Mouse (Mus musculus): ENCODE data around the gene Pomgnt1. TPM values are rescaled to one million over a fixed set of nuclear protein-coding genes. Genes with fewer than 3 reads are reported as not detected.

Gene Pomgnt1
- polyA plus RNA-seq (2012; fragmentation: generic; extraction: Trizol), result 75.9 TPM

DNA sequence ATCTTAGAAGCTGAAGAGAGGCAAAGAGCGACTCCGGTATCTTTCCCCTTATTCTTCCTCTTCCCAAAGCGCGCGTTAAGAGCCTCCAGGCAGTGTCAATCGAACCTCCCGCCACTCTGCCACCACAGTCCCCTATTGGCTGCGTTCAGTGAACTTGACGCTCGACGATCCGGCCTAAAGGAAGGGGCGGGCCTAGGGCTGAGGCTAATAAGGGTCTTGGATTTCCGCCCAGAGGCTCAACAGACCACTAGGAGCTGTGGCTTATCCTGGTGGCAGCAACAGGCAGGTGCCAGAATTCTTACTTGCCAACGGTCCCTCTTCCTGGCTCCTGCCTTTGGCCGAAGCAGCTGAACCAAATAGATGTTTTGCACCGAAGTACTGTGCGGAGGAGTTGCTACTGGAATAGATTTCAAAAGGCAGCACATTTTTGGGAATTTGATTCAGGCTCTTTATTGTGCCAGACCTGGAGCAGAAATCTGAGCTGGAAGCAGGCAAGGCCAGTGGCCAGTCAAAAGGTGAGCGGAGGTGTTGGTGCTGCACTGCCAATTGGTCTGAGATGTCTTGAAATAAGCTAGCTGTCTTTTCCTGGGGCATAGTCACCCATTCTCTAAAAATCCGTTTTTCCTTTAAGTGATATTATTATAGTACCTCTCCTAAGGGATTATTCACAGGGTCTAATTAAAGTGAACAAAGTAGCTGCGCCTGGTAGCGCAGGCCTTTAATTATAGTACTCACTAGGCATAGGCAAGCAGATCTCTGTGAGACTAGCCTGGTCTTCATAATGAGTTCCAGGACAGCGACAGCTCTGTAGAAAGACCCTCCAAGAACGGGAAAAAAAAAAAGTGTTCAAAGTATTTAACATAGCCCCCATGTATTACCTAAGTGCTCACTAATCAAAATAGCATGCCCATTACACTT lies at the start of gene Pomgnt1, which contains the start of gene Rad54l:
TSS of gene Pomgnt1 (plus strand) at position 239 of the 918 bp plus-strand sequence.
TSS of gene Rad54l (minus strand) at position 89 of the 918 bp plus-strand sequence.
- TF ChIP-seq CEBPB (IDR thresholded peaks at IDR 0.05; ENCODE audit: insufficient read depth, poor library complexity, severe bottlenecking), result no peak
- TF ChIP-seq POLR2A (IDR thresholded peaks at IDR 0.05; ENCODE audit: insufficient read length, low read depth), result peak; percentile 67
- TF ChIP-seq SRF (IDR thresholded peaks at IDR 0.05; ENCODE audit: control insufficient read depth, insufficient read length, low read depth), result peak; percentile 93
- TF ChIP-seq MYOG (IDR thresholded peaks at IDR 0.05; ENCODE audit: control insufficient read depth in 1 of 3, insufficient read depth in 1 of 3, insufficient read length in 2 of 3, low read depth in 2 of 3), result no peak
- TF ChIP-seq TCF12 (IDR thresholded peaks at IDR 0.05; ENCODE audit: insufficient read depth, poor library complexity, severe bottlenecking), result no peak
- TF ChIP-seq MYOD1 (IDR thresholded peaks at IDR 0.05; ENCODE audit: control insufficient read depth in 1 of 3, insufficient read length in 2 of 3, low read depth in 2 of 3), result peak in 1 of 3 experiments; percentile 22
- TF ChIP-seq MAX (IDR thresholded peaks at IDR 0.05; ENCODE audit: low read depth), result no peak
- TF ChIP-seq REST (IDR thresholded peaks at IDR 0.05; ENCODE audit: insufficient read depth, insufficient read length), result no peak
- TF ChIP-seq USF1 (IDR thresholded peaks at IDR 0.05; ENCODE audit: low read depth), result no peak
- TF ChIP-seq TCF3 (IDR thresholded peaks at IDR 0.05; ENCODE audit: insufficient read length, low read depth), result no peak
- peak; percentile 94 for TF ChIP-seq E2F4 (IDR thresholded peaks at IDR 0.05; ENCODE audit: insufficient read depth)
- Histone ChIP-seq H3K4me3 (peak within 1 kb of the TSS; percentile 44), H3K79me2 (ENCODE audit: control insufficient read depth, insufficient read depth) (peaks cover 3% of the 10 kb centered on the region), H3K36me3 (ENCODE audit: control insufficient read depth, insufficient read depth) (no peaks in the 10 kb centered on the region), H3K27me3 (ENCODE audit: control insufficient read depth, insufficient read depth, insufficient read length) (no peaks in the 10 kb centered on the region), H3K4me2 (ENCODE audit: low read depth) (peak within 1 kb of the TSS; percentile 100), H3ac (ENCODE audit: control insufficient read depth, insufficient read length) (no peak within 1 kb of the TSS)

DNA sequence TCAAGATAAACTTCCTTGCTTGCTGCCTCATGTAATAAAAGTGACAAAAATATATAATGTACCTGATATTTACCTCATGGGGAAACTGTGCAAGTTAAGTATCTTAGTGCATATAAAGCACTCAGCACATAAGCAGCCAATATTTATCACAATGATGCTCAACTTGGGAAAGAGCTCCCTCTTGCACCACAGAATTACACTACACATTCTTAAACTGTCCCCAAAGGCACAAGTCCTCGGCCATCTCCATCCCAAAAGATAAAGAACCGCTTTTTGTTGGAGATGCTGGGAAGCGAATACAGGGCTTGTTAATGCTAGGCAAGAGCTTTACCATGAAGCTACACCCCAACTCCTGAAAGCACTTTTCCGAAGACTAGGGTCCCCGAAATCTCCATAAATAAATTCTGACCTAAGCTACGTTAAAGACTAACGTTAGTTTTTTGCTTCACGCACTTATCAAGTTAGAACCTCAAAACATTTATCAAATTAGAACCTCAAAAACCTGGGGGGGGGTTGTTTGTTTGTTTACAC lies 49.4 kb upstream of the Pomgnt1 start:
- Histone ChIP-seq H3K27me3 (ENCODE audit: control insufficient read depth, insufficient read depth, insufficient read length) (no peaks in the 10 kb centered on the region), H3K4me3 (peak overlapping the region; percentile 71), H3K79me2 (ENCODE audit: control insufficient read depth, insufficient read depth) (peaks cover 84% of the 10 kb centered on the region), H3ac (ENCODE audit: control insufficient read depth, insufficient read length) (no peak overlapping the region), H3K4me2 (ENCODE audit: low read depth) (peak overlapping the region; percentile 94), H3K36me3 (ENCODE audit: control insufficient read depth, insufficient read depth) (peaks cover 11% of the 10 kb centered on the region)
- TF ChIP-seq USF1 (IDR thresholded peaks at IDR 0.05; ENCODE audit: low read depth), result no peak
- no peak for TF ChIP-seq SRF (IDR thresholded peaks at IDR 0.05; ENCODE audit: control insufficient read depth, insufficient read length, low read depth)
- no peak for TF ChIP-seq REST (IDR thresholded peaks at IDR 0.05; ENCODE audit: insufficient read depth, insufficient read length)
- TF ChIP-seq MAX (IDR thresholded peaks at IDR 0.05; ENCODE audit: low read depth), result no peak
- no peak for TF ChIP-seq MYOG (IDR thresholded peaks at IDR 0.05; ENCODE audit: control insufficient read depth in 1 of 3, insufficient read depth in 1 of 3, insufficient read length in 2 of 3, low read depth in 2 of 3)
- no peak for TF ChIP-seq POLR2A (IDR thresholded peaks at IDR 0.05; ENCODE audit: insufficient read length, low read depth)

DNA sequence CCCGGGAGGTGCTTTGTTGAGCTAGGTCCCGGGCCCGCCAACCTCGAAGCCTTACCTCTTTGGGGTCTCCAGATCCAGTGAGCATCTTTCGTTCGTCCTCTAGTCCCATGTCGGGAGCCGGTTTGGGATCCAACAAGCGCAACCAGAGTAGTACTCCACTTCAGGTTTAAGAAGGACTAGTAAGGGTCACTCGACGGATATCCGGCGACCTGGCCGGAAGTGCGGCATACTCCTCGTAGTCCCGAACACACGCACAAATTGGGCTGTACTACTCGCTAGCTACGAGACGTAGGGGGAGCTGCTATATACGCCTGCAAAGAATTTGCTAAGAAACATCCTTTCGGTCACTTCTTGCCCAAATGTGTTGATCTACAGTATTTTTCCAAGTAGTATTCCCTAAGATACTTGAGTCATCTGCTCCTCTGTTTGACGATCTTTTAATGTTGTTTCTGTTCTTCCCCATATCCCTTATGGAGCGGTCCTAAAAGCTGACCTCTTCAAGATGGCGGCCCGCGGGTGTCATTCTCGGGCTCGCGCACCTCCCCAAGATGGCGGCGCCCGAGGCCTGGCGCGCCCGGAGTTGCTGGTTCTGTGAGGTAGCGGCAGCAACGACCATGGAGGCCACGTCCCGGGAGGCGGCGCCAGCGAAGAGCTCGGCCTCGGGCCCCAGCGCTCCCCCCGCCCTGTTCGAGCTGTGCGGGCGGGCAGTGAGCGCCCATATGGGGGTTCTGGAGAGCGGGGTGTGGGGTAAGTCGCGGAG lies 48.6 kb upstream of the Pomgnt1 start, which contains the start of the genes Uqcrh and Lrrc41:
TSS of gene Uqcrh (minus strand) at position 211 of the 760 bp plus-strand sequence.
TSS of gene Lrrc41 (plus strand) at position 409 of the 760 bp plus-strand sequence.
- TF ChIP-seq POLR2AphosphoS2 (IDR thresholded peaks at IDR 0.05; ENCODE audit: insufficient read length, low read depth) (peak; percentile 82), POLR2A (IDR thresholded peaks at IDR 0.05; ENCODE audit: insufficient read length, low read depth) (peak; percentile 86), SRF (IDR thresholded peaks at IDR 0.05; ENCODE audit: control insufficient read depth, insufficient read length, low read depth) (no peak)

DNA sequence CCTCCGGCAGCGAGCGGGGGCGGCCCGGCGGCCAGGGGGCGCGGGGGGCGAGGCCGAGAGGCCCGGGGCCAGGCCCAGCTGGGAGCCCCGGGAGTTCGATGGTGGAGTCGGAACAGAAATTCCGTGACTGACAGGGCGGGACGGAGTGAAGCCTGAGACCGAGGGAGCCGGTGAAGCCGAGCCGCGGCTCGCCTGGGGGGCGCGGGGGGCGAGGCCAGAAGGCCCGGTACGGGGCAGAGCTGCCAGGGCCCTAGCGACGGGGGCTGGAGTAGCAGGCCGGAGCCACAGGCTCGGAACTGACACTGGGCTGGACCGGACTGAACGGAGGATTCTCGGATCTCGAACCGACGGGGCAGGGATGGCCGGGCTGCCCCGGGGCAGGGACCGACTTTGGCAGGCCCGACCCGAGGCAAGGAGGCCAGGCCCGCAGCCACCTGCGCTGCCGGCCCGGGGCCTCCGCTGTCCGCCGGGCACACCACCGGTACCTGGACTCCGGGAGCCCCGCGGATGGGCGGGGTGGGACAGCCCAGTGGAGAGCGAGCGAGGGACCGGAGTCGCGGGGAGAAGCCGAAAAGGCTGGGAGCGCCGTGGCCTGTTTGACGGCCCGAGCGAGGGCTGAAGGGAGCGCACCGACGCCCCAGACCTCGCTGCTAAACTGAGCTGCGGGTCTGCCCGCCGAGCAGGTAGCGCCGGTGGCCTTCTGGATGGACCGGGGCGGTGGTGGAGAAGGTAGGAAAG lies 47.8 kb upstream of the Pomgnt1 start:
- TF ChIP-seq REST (IDR thresholded peaks at IDR 0.05; ENCODE audit: insufficient read depth, insufficient read length), result no peak
- TF ChIP-seq SRF (IDR thresholded peaks at IDR 0.05; ENCODE audit: control insufficient read depth, insufficient read length, low read depth), result no peak
- TF ChIP-seq POLR2AphosphoS2 (IDR thresholded peaks at IDR 0.05; ENCODE audit: insufficient read length, low read depth), result no peak
- Histone ChIP-seq H3K36me3 (ENCODE audit: control insufficient read depth, insufficient read depth) (peaks cover 13% of the 10 kb centered on the region), H3K79me2 (ENCODE audit: control insufficient read depth, insufficient read depth) (peaks cover 79% of the 10 kb centered on the region), H3ac (ENCODE audit: control insufficient read depth, insufficient read length) (peak overlapping the region; percentile 80), H3K4me2 (ENCODE audit: low read depth) (peak overlapping the region; percentile 89), H3K4me3 (peak overlapping the region; percentile 71), H3K27me3 (ENCODE audit: control insufficient read depth, insufficient read depth, insufficient read length) (no peaks in the 10 kb centered on the region)

More for the DNA sequence above, 48.6 kb upstream of the Pomgnt1 start, which contains the start of the genes Uqcrh and Lrrc41:
- Histone ChIP-seq H3K27me3 (ENCODE audit: control insufficient read depth, insufficient read depth, insufficient read length) (no peaks in the 10 kb centered on the region), H3K79me2 (ENCODE audit: control insufficient read depth, insufficient read depth) (peaks cover 87% of the 10 kb centered on the region), H3K4me2 (ENCODE audit: low read depth) (peak within 1 kb of the TSS; percentile 94), H3ac (ENCODE audit: control insufficient read depth, insufficient read length) (peak within 1 kb of the TSS; percentile 80), H3K4me3 (peak within 1 kb of the TSS; percentile 71), H3K36me3 (ENCODE audit: control insufficient read depth, insufficient read depth) (peaks cover 6% of the 10 kb centered on the region)
